Mouse (Mus musculus) layer of hippocampus, adult 2 months (tissue): Measurements from ENCODE around the gene Olfr311. TPM values are rescaled to one million over a fixed set of nuclear protein-coding genes. Genes with fewer than 3 reads are reported as not detected.

ENCODE experiments used
- DNase-seq, 2 experiments: peaks; one replicate each; pipeline ENCODE4 v3.0.0; 2022; ENCODE audit warnings: low spot score in 2 of 2
- H3K27ac ChIP-seq: fragments of 200-600 bp; 2 replicates; pipeline ENCODE4 v1.8.1; 2022
- H3K4me3 ChIP-seq: fragments of 200-600 bp; 2 replicates; pipeline ENCODE4 v1.8.1; 2022; ENCODE audit warnings: mild to moderate bottlenecking
- CTCF ChIP-seq: fragments of 200-600 bp; conservative IDR thresholded peaks from 2 replicates; pipeline ENCODE4 v1.8.1; 2022; ENCODE audit warnings: antibody characterized with exemption, mild to moderate bottlenecking, moderate library complexity
- total RNA-seq, 2 experiments: library from RNA; stranded (reverse); gene quantifications; 2 replicates each; pipeline ENCODE4 v1.2.3; 2021

Olfr311 gene
- total RNA-seq, 2 experiments from 2014 or later: not detected

DNA sequence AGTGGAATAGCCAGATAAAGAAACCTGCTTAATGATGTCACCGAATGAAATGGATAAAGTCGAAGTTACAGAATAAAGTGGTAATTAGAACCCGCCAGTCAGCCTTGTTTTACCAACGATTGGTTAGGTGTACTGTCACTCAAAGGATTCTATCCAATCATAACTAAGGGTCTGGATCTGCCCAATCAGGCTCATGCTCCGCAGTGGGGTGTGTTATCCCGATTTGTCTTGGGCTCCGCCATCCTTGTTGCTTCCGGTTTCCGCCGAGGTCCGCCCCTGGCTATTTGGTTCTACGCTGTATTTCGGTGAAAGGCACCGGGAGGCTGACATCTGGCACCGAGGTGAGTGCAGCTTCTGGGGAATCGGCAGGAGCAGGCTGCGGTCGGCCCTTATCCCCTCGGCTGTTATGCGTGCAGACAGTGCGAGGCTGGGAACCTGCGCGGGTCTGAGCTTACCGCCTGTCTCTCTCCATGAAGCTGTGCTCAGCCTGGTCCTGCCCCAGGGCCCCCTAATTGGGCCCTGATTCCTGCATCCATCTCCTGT lies 7.9 kb downstream of the Olfr311 start, which contains the start of gene Gm12258:
Gene Gm12258 (plus strand): TSS at position 240 of the 543 bp plus-strand sequence.
- no peak for TF ChIP-seq CTCF
- Histone ChIP-seq H3K27ac (peak within 1 kb of the TSS; percentile 91), H3K4me3 (peak within 1 kb of the TSS; percentile 96)
- peak; percentile 95 to 97 for DNase-seq

DNA sequence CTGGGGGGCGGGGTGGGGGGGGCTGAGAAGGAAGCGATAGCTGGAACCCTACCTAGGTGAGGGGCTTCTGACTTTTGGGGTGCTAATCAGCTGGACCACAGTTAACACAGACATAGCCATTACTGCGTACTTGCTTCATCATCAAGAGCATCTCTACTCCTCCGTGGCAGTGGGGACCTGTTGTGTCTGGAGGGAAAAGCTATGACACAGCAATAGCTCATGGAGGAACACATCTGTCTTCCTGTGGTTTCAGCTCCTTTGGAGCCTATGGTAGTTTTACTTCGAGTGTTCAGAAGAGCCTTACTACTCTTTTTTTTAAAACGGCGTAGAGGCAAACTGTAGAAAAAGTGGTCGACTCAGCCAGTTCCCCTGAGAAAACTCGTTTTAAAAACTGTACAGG lies 8.6 kb downstream of the Olfr311 start:
- no peak for TF ChIP-seq CTCF
- peak overlapping the region; percentile 91 for H3K27ac ChIP-seq
- H3K4me3 ChIP-seq: peak overlapping the region; percentile 96
- no peak for DNase-seq

DNA sequence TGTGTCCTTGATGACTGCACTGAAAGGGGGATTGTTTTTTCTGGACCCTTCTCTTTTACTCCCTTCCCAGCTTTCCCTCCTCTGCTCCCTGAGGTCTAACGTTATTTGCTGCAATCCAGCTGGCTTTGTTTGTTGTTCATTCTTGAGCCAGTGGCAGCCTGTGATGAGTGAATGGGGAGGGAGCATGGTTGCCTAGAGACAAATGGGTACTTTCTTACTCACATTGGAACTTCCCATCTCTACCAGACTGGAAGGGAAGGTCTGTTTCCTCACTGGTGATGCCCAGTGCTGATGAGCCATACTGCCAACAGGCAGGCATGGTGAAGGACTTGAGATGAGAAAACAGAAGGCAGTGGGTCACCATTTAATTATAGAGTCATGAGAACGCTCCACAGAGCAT lies 10.7 kb downstream of the Olfr311 start:
- Histone ChIP-seq H3K4me3 (no peak overlapping the region), H3K27ac (no peak overlapping the region)
- no peak for TF ChIP-seq CTCF
- no peak for DNase-seq

DNA sequence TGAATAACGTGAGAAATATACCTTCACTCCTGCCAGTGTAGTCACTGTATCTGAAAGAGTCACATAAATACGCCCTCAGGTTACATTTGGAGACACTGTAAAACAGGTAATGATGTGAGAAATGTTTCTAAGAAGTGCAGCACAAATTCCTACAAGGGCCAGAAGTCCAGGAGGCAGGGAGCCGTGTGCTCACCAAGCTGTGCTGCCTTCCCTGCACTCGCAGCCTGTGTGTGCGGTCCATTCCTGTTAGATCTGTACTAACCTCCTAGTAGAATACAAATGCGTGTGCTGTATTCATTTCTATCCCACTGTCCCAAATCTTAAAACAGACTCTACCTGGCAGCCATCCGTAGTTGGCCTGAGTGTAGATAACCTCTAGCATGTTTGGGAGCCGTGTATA lies 21.7 kb downstream of the Olfr311 start:
- no peak for TF ChIP-seq CTCF
- no peak overlapping the region for H3K4me3 ChIP-seq
- no peak for DNase-seq

DNA sequence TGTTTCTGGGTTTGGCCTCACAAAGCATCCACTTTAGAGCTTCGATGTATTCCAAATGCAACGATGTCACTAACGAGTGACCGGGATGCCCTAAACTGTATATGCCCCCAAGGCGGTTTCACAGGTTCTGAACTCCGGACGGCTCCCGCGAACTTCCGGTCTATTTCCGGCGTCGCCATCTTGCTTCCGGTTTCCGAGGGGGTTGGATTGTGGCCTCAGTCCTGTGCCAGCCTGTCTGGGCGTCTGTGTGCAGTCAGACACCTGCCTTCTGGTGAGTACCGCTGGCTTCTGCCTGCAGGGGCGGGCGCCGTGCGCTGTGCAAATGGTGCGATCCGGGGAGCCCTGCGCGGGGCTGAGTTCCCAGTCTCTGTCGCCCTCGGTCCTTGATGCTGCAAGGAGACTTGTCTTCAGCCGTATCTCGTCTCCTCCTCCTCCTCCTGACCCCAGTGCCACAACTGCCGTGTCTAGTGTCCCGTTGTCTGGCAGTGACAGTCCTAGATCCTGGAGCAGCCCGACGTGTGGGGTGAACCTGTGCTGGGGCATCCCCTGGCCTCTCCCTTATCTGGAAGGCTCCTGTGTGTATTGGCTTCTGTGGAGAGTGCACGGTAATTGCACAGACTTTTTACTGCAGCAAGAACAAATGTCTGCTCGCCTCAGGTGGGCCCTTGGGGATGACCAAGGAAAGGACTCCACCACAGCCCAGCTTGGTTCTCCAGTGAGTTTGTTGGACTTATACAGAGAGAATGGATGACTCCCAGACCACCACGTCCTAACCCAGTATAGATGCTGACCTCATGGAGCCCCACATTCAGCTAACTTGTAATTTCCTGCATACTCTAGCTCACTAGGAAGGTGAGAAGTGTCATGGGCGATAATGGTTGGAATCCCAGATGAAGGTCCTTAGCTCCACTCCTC lies 28.2 kb downstream of the Olfr311 start, which contains the start of gene 2810021J22Rik:
Gene 2810021J22Rik (plus strand): TSS at position 178 of the 915 bp plus-strand sequence.
- TF ChIP-seq CTCF: peak; percentile 45
- H3K27ac ChIP-seq: peak within 1 kb of the TSS; percentile 91
- peak within 1 kb of the TSS; percentile 81 for H3K4me3 ChIP-seq
- peak; percentile 80 to 85 for DNase-seq

More for the DNA sequence above, 21.7 kb downstream of the Olfr311 start:
- H3K27ac ChIP-seq: no peak overlapping the region

DNA sequence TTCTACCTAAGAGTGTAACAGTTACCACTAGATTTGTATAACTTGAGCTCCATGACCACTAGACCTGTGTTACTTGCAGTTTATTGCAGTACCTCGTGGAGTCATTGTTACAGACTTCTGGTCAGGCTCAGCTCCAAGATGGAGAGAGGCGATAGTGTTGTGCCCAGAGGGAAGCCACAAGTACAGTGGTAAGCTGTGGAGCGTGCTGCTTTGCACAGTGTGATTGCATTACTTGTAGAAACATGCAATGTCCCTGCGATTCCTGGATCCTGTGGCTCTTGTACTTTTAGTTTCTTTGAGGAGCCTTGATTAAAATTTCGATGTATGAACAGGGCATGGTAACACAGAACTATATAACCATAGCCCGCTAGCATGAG lies 28.9 kb downstream of the Olfr311 start:
- Histone ChIP-seq H3K27ac (peak overlapping the region; percentile 91), H3K4me3 (peak overlapping the region; percentile 81)
- DNase-seq: no peak
- TF ChIP-seq CTCF: no peak

DNA sequence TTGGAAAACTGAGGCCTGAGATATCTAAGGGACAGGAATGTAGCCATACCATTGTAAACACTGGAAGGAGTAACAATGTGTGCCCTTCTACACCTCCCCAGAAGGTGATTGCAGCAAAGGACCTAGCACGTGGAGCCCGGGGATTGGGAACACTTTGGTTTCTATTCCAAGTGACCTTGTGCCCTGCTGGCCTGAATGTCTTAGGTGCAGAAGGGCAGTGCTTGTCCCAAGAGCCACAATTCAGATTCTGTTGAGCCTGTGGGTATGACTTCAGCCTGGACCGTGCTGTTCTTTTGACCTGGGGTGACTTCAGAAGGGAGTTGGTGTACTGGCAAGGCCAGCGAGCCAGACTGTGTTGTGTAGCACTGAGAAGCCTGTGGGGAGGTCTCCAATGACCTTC lies 31.9 kb downstream of the Olfr311 start:
- no peak overlapping the region for H3K4me3 ChIP-seq

DNA sequence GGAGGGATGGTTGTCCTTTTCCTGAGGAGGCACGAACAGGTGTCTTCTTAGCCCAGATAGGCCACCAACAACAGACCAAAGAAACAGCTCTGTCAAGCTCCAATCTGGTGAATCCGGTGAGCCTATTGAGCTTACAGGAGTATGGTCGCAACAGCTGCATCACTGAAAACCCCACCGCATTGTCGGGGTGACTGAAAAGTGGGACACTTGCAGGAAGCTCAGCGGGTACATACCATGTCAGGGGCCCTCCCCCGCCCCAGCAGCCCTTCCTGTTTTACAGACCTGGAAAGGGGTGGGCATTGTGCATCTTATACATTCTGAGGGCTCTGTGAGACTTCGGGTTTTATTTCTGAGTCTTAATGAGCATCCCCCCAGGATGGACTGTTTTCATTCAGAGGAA lies 44.7 kb downstream of the Olfr311 start:
- H3K4me3 ChIP-seq: no peak overlapping the region
- no peak for TF ChIP-seq CTCF
- DNase-seq: no peak
- H3K27ac ChIP-seq: no peak overlapping the region

More for the DNA sequence above, 31.9 kb downstream of the Olfr311 start:
- H3K27ac ChIP-seq: no peak overlapping the region
- no peak for DNase-seq
- TF ChIP-seq CTCF: no peak

DNA sequence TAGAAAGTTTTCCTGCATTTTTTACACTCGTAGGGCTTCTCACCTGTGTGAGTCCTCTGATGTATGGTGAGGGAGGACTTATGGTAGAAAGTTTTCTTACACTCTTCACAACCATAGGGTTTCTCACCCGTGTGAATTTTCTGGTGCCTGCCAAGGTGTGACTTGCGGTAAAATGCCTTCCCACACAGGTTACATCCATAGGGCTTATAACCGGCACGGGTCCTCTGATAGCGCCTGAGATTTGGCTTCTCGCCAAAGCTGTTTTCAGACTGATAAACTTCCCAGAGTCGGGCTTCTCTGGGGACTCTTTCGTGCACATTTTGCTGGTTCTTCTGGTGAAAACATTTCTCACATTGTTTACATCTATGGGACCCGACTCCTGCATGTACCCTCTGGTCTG lies 51.5 kb downstream of the Olfr311 start:
- no peak for DNase-seq
- Histone ChIP-seq H3K27ac (no peak overlapping the region), H3K4me3 (no peak overlapping the region)
- TF ChIP-seq CTCF: no peak

Other genes starting within 250 kb of the Olfr311 start
- gene Olfr324, start 244.1 kb upstream of the Olfr311 start, total RNA-seq: not detected
- gene 2210407C18Rik, start 223.2 kb upstream of the Olfr311 start, total RNA-seq: not detected
- not detected for gene Olfr323, start 208.8 kb upstream of the Olfr311 start, total RNA-seq
- gene Trim58, start 198.8 kb upstream of the Olfr311 start, total RNA-seq: not detected
- gene Olfr322, start 180.5 kb upstream of the Olfr311 start, total RNA-seq: not detected
- gene Olfr320, start 158.2 kb upstream of the Olfr311 start, total RNA-seq: not detected
- gene Olfr319, start 140.1 kb upstream of the Olfr311 start, total RNA-seq: not detected
- gene Olfr318, start 115.2 kb upstream of the Olfr311 start, total RNA-seq: not detected
- under 1 TPM; 0.20 to 0.25 TPM for gene Olfr317, start 100.0 kb upstream of the Olfr311 start, total RNA-seq
- gene Olfr316, start 86.5 kb upstream of the Olfr311 start, total RNA-seq: under 1 TPM; 0.61 to 0.77 TPM
- gene Olfr315, start 66.1 kb upstream of the Olfr311 start, total RNA-seq: not detected
- gene Olfr314, start 56.3 kb upstream of the Olfr311 start, total RNA-seq: not detected
- gene Fam183b, start 37.3 kb upstream of the Olfr311 start, total RNA-seq: 1 to 10 TPM; 6.3 to 7.5 TPM
- not detected for gene Olfr313, start 24.3 kb upstream of the Olfr311 start, total RNA-seq
- gene Olfr312, start 10.0 kb upstream of the Olfr311 start, total RNA-seq: not detected
- gene Gm12258, start 7.9 kb downstream of the Olfr311 start, total RNA-seq: 10 to 100 TPM; 20.9 to 22.3 TPM
- 10 to 100 TPM; 11.2 to 12.0 TPM for gene 2810021J22Rik, start 28.0 kb downstream of the Olfr311 start, total RNA-seq
- gene Zfp39, start 65.0 kb downstream of the Olfr311 start, total RNA-seq: 10 to 100 TPM in 1 of 2 experiments, 1 to 10 TPM in 1; 9.9 to 10.3 TPM
- not detected for gene Btnl10, start 78.7 kb downstream of the Olfr311 start, total RNA-seq
- 100 to 1,000 TPM; 462 to 508 TPM for gene Rnf187, start 99.7 kb downstream of the Olfr311 start, total RNA-seq
- 100 to 1,000 TPM in 1 of 2 experiments, 10 to 100 TPM in 1; 91.3 to 103 TPM for gene Hist3h2ba, start 109.7 kb downstream of the Olfr311 start, total RNA-seq
- gene Hist3h2a, start 115.4 kb downstream of the Olfr311 start, total RNA-seq: 10 to 100 TPM; 66.0 to 69.3 TPM
- gene Trim17, start 115.4 kb downstream of the Olfr311 start, total RNA-seq: 1 to 10 TPM; 5.3 to 6.5 TPM
- 10 to 100 TPM; 32.5 to 35.5 TPM for gene Trim11, start 138.8 kb downstream of the Olfr311 start, total RNA-seq